Mouse (Mus musculus): ENCODE measurements around the gene Prl8a8.

The Prl8a8 gene

GRCm38 (mm10) chr13:27513117-27513516, at the start of gene Prl8a8:
Prl8a8 (minus strand) TSS chr13:27513217.
- DNase-seq (ENCODE audit: low read depth, low spot score), result no peak

GRCm38 (mm10) chr13:27553336-27553735, 40.3 kb upstream of the Prl8a8 start:
- DNase-seq (ENCODE audit: low read depth, low spot score), result no peak

- no peak for DNase-seq (ENCODE audit: low read depth, low spot score)
These were observed 10.1 kb upstream of the Prl8a8 start for GRCm38 (mm10) chr13:27523156-27523555.

- no peak for DNase-seq (ENCODE audit: low read depth, low spot score)
These were observed 5.4 kb downstream of the Prl8a8 start for GRCm38 (mm10) chr13:27507645-27508044.

Data from CD4-positive helper T cell, adult 2 months (primary cell).